Comparison of ENCODE assay signal across 23 mouse cellular contexts in genomic region chr9:59991407-59991806, GRCm38 (mm10). TPM values are rescaled to one million over a fixed set of nuclear protein-coding genes. Genes with fewer than 3 reads are reported as not detected.
A peak's percentile ranks its signal among the peaks of the same experiment; 100 is the strongest.
DNase-seq lines count a peak whose midpoint lies in the region; ATAC-seq lines count a peak whose summit lies in the region.
"Had no signal": no experiment of that assay in that cellular context is flagged by ENCODE, and none has a peak within 500 bp of the region (broad histone marks: within the 10 kb centered on the region; RNA-seq: fewer than 3 reads in every experiment).

No protein-coding gene starts in this region.

- no peak overlapping the region for H3K4me2 ChIP-seq in kidney, embryonic 15.5 days
- no peak overlapping the region for H3K4me2 ChIP-seq in embryonic facial prominence, embryonic 13.5 days
- H3K4me2 ChIP-seq in limb, embryonic 15.5 days: no peak overlapping the region
- H3K4me2 ChIP-seq: forebrain, embryonic 15.5 days; heart, embryonic 12.5 days; hindbrain, embryonic 14.5 days had no signal

- no peaks in the 10 kb centered on the region for H3K4me1 ChIP-seq in kidney, embryonic 15.5 days
- H3K4me1 ChIP-seq in embryonic facial prominence, embryonic 13.5 days: peaks cover 10% of the 10 kb centered on the region
- 0 out of 2 replicates have a peak, but pooled peaks cover 3% of the 10 kb centered on the region for H3K4me1 ChIP-seq in limb, embryonic 15.5 days
- H3K4me1 ChIP-seq: forebrain, embryonic 15.5 days; heart, embryonic 12.5 days; hindbrain, embryonic 10.5 days had no signal

- no peak overlapping the region for H3K9ac ChIP-seq in kidney, embryonic 15.5 days
- H3K9ac ChIP-seq in embryonic facial prominence, embryonic 13.5 days: no peak overlapping the region
- no peak overlapping the region for H3K9ac ChIP-seq in limb, embryonic 15.5 days
- H3K9ac ChIP-seq: forebrain, embryonic 15.5 days; heart, embryonic 12.5 days; hindbrain, embryonic 14.5 days had no signal

- DNase-seq in cerebellum, postnatal 10 days: peak; percentile 19 to 27
- no peak for DNase-seq in cerebellum, adult 18-20 months
- no peak for DNase-seq in kidney, postnatal 25 days
- no peak for DNase-seq in heart, adult 8-10 months (ENCODE audit: low spot score)
- DNase-seq: adrenal gland, postnatal 10 days; B cell, adult 2 months; cerebellum, adult 11-12 months; cerebellum, adult 9-11 months; gastrocnemius, postnatal 10 days; heart, adult 2 months had no signal

- no peak overlapping the region for H3K4me3 ChIP-seq in kidney, embryonic 15.5 days (replicated peaks)
- no peak overlapping the region for H3K4me3 ChIP-seq in embryonic facial prominence, embryonic 13.5 days
- no peak overlapping the region for H3K4me3 ChIP-seq in limb, embryonic 15.5 days
- H3K4me3 ChIP-seq: forebrain, embryonic 15.5 days; heart, adult 2 months; heart, embryonic 12.5 days; hindbrain, embryonic 10.5 days had no signal

- peaks cover 23% of the 10 kb centered on the region for H3K36me3 ChIP-seq in kidney, embryonic 15.5 days
- peaks cover 4% of the 10 kb centered on the region; the same call in 1 of the 2 replicates for H3K36me3 ChIP-seq in embryonic facial prominence, embryonic 13.5 days
- peaks cover 41% of the 10 kb centered on the region for H3K36me3 ChIP-seq in limb, embryonic 15.5 days
- H3K36me3 ChIP-seq: forebrain, embryonic 15.5 days; G1E; heart, embryonic 12.5 days; hindbrain, embryonic 10.5 days had no signal

- ATAC-seq in kidney, embryonic 15.5 days (replicated peaks; ENCODE audit: low FRiP score): 0 out of 2 replicates have a peak, but pooled peaks have one; percentile 56
- peak; percentile 56; the same call in 1 of the 2 replicates for ATAC-seq in embryonic facial prominence, embryonic 13.5 days (ENCODE audit: insufficient number of reproducible peaks, insufficient read depth, low FRiP score, low TSS enrichment, low read depth)
- peak; percentile 53 for ATAC-seq in limb, embryonic 15.5 days (ENCODE audit: insufficient number of reproducible peaks, low FRiP score, low TSS enrichment, low read depth)
- ATAC-seq: CD4-positive, CD25-positive, alpha-beta regulatory T cell, adult 4 months; forebrain, embryonic 15.5 days had no signal

- 63% methylated on average over 5 of the region's 5 CpGs for WGBS in kidney, embryonic 15.5 days
- WGBS in embryonic facial prominence, embryonic 13.5 days: 46% methylated on average over 5 of the region's 5 CpGs
- 58% methylated on average over 5 of the region's 5 CpGs for WGBS in limb, embryonic 15.5 days

- no peaks in the 10 kb centered on the region for H3K9me3 ChIP-seq in kidney, embryonic 15.5 days (replicated peaks)
- no peaks in the 10 kb centered on the region for H3K9me3 ChIP-seq in embryonic facial prominence, embryonic 13.5 days
- H3K9me3 ChIP-seq in limb, embryonic 15.5 days: no peaks in the 10 kb centered on the region
- H3K9me3 ChIP-seq: forebrain, embryonic 15.5 days; G1E; heart, embryonic 12.5 days; hindbrain, embryonic 10.5 days had no signal

- H3K27me3 ChIP-seq in kidney, embryonic 15.5 days: no peaks in the 10 kb centered on the region
- H3K27me3 ChIP-seq in embryonic facial prominence, embryonic 13.5 days: no peaks in the 10 kb centered on the region
- no peaks in the 10 kb centered on the region for H3K27me3 ChIP-seq in limb, embryonic 15.5 days
- H3K27me3 ChIP-seq: forebrain, embryonic 15.5 days; heart, embryonic 12.5 days had no signal

- no peak overlapping the region for H3K27ac ChIP-seq in kidney, embryonic 15.5 days
- peak overlapping the region; percentile 77 for H3K27ac ChIP-seq in embryonic facial prominence, embryonic 13.5 days
- peak overlapping the region; percentile 23; the same call in 1 of the 2 replicates for H3K27ac ChIP-seq in limb, embryonic 15.5 days
- H3K27ac ChIP-seq: forebrain, embryonic 15.5 days; heart, adult 2 months; hindbrain, embryonic 10.5 days; hindbrain, embryonic 14.5 days had no signal

RNA-seq across cellular contexts. Expression of gene Nr2e3, which starts 30.9 kb away (rescaled TPM):
- not detected in 2 replicates for polyA plus RNA-seq in kidney, embryonic 15.5 days (2015; fragmentation: Nextera tagmentation; extraction: Ambion mirVana)
- 2.1 and 2.6 TPM in 2 replicates for polyA plus RNA-seq in embryonic facial prominence, embryonic 13.5 days (2015; fragmentation: Nextera tagmentation; extraction: Ambion mirVana)
- 2.6 and 3.0 TPM in 2 replicates for polyA plus RNA-seq in limb, embryonic 15.5 days (2015; fragmentation: Nextera tagmentation; extraction: Ambion mirVana)
- not detected for total RNA-seq in heart, adult 8-10 months (2022)
- total RNA-seq: adrenal gland, postnatal 10 days; gastrocnemius, postnatal 10 days; heart, adult 2 months; heart, postnatal 25 days had no signal
- polyA plus RNA-seq: CD4-positive, CD25-positive, alpha-beta regulatory T cell, adult 4 months; forebrain, embryonic 11.5 days; forebrain, embryonic 15.5 days; G1E; gonadal fat pad, adult 2 months; heart, adult 2 months; heart, embryonic 16.5 days; hindbrain, embryonic 10.5 days; hindbrain, embryonic 14.5 days had no signal

Comparison
In these comparisons a context has a peak if more than half of its experiments do, and no peak if none do; other contexts are left out.
1. DNase-seq: peak in cerebellum, postnatal 10 days (2 of 2); none in cerebellum, adult 18-20 months (0 of 2), kidney, postnatal 25 days (0 of 2) and heart, adult 8-10 months (single experiment).
2. Peak in every context shown above with its lines, with median percentiles within 50 percentile points of each other: ATAC-seq.